Mouse (Mus musculus): ENCODE data around the gene Ikzf3. TPM values are rescaled to one million over a fixed set of nuclear protein-coding genes. Genes with fewer than 3 reads are reported as not detected.
A peak's percentile ranks its signal among the peaks of the same experiment; 100 is the strongest.

Ikzf3 gene
- polyA plus RNA-seq, 1 experiment: 41.7 TPM

DNA sequence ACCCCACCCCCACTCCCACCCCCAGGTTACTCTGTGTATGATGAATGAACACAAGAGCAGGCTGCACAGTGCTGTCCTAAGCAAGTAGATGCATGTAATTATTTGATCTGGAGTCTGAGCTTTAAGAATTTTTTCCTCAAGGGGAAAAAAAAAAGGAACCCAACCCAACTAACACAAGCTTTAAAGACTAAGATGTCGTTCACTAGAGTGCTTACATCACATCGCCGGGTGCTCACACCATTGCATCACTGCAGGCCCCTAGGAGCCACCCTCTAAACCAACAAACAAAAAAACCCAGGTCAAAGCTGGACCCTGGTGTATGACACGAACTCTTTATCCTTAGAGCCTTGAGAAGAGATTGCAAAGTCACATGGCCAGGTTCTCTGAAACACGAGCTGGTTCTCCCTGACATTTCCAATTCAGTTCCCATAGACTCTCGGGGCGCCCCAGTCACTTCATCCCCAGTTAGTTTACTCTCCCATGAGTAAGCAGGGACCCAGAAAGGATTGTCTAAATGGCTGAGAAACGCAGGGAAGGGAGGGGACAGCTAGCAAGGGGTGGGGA is 71.8 kb downstream of the Ikzf3 start:
- H3K4me3 ChIP-seq (replicated peaks; ENCODE audit: control insufficient read depth, low read depth, low read length): no peak overlapping the region
- peaks cover 8% of the 10 kb centered on the region for H3K4me1 ChIP-seq (ENCODE audit: control insufficient read depth, insufficient read depth, low read length)
- 43% methylated on average over 8 of the region's 8 CpGs for WGBS
- TF ChIP-seq CTCF (IDR thresholded peaks at IDR 0.05; ENCODE audit: control insufficient read depth, insufficient read depth, low read length) (no peak), POLR2A (IDR thresholded peaks at IDR 0.05; ENCODE audit: borderline replicate concordance, control insufficient read depth, low read depth, low read length) (no peak)
- no peak overlapping the region for H3K27ac ChIP-seq (ENCODE audit: control insufficient read depth, insufficient read depth, low read depth, low read length, poor library complexity)

- Histone ChIP-seq H3K4me1 (ENCODE audit: control insufficient read depth, insufficient read depth, low read length) (peaks cover 8% of the 10 kb centered on the region), H3K27ac (ENCODE audit: control insufficient read depth, insufficient read depth, low read depth, low read length, poor library complexity) (0 out of 2 replicates have a peak overlapping the region, but pooled peaks have one; percentile 4), H3K4me3 (replicated peaks; ENCODE audit: control insufficient read depth, low read depth, low read length) (no peak overlapping the region)
- no peak for TF ChIP-seq POLR2A (IDR thresholded peaks at IDR 0.05; ENCODE audit: borderline replicate concordance, control insufficient read depth, low read depth, low read length)
- no peak for TF ChIP-seq CTCF (IDR thresholded peaks at IDR 0.05; ENCODE audit: control insufficient read depth, insufficient read depth, low read length)
- WGBS: 71% methylated on average over 4 of the region's 4 CpGs
Measured at GRCm38 (mm10) chr11:98472696-98473095, 73.1 kb downstream of the Ikzf3 start.

DNA sequence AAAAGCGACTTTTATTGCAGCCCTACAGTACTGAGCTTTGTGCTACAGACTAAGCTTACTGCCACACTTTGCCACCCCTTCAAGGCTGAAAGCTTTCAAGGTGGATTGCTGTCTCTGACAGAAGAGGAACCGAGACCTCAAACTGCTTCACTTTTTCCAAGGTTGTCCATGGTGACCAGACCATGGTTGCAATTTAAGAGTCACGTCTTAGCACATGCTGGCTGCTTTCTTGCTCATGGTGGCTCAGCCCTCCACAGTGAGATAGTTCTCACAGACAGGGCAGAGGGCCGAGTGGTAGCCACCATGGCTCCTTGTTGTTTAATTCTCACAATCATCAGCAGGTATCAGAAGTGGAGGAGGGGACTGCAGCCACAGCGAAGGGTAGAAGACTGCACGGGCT is 75.0 kb downstream of the Ikzf3 start:
- H3K4me1 ChIP-seq (ENCODE audit: control insufficient read depth, insufficient read depth, low read length): peaks cover 8% of the 10 kb centered on the region
- H3K27ac ChIP-seq (ENCODE audit: control insufficient read depth, insufficient read depth, low read depth, low read length, poor library complexity): peak overlapping the region; percentile 77
- TF ChIP-seq CTCF (IDR thresholded peaks at IDR 0.05; ENCODE audit: control insufficient read depth, insufficient read depth, low read length): no peak
- TF ChIP-seq POLR2A (IDR thresholded peaks at IDR 0.05; ENCODE audit: borderline replicate concordance, control insufficient read depth, low read depth, low read length): no peak
- WGBS: 50% methylated on average over 6 of the region's 6 CpGs
- no peak overlapping the region for H3K4me3 ChIP-seq (replicated peaks; ENCODE audit: control insufficient read depth, low read depth, low read length)

GRCm38 (mm10) chr11:98469761-98470714 is 75.8 kb downstream of the Ikzf3 start:
- Histone ChIP-seq H3K27ac (ENCODE audit: control insufficient read depth, insufficient read depth, low read depth, low read length, poor library complexity) (peak overlapping the region; percentile 77; the same call in 1 of the 2 replicates), H3K4me3 (replicated peaks; ENCODE audit: control insufficient read depth, low read depth, low read length) (no peak overlapping the region), H3K4me1 (ENCODE audit: control insufficient read depth, insufficient read depth, low read length) (peaks cover 8% of the 10 kb centered on the region)
- 45% methylated on average over 22 of the region's 22 CpGs for WGBS
- no peak for TF ChIP-seq CTCF (IDR thresholded peaks at IDR 0.05; ENCODE audit: control insufficient read depth, insufficient read depth, low read length)
- TF ChIP-seq POLR2A (IDR thresholded peaks at IDR 0.05; ENCODE audit: borderline replicate concordance, control insufficient read depth, low read depth, low read length): no peak

GRCm38 (mm10) chr11:98464516-98464915 is 81.3 kb downstream of the Ikzf3 start:
- H3K4me1 ChIP-seq (ENCODE audit: control insufficient read depth, insufficient read depth, low read length): peaks cover 4% of the 10 kb centered on the region; the same call in 1 of the 2 replicates
- no peak overlapping the region for H3K4me3 ChIP-seq (replicated peaks; ENCODE audit: control insufficient read depth, low read depth, low read length)
- TF ChIP-seq CTCF (IDR thresholded peaks at IDR 0.05; ENCODE audit: control insufficient read depth, insufficient read depth, low read length) (no peak), POLR2A (IDR thresholded peaks at IDR 0.05; ENCODE audit: borderline replicate concordance, control insufficient read depth, low read depth, low read length) (no peak)
- WGBS: 64% methylated on average over 6 of the region's 6 CpGs
- H3K27ac ChIP-seq (ENCODE audit: control insufficient read depth, insufficient read depth, low read depth, low read length, poor library complexity): no peak overlapping the region

- Histone ChIP-seq H3K4me1 (ENCODE audit: control insufficient read depth, insufficient read depth, low read length) (peaks cover 3% of the 10 kb centered on the region; the same call in 1 of the 2 replicates), H3K27ac (ENCODE audit: control insufficient read depth, insufficient read depth, low read depth, low read length, poor library complexity) (peak overlapping the region; percentile 47), H3K4me3 (replicated peaks; ENCODE audit: control insufficient read depth, low read depth, low read length) (no peak overlapping the region)
- WGBS: 58% methylated on average over 9 of the region's 9 CpGs
- no peak for TF ChIP-seq CTCF (IDR thresholded peaks at IDR 0.05; ENCODE audit: control insufficient read depth, insufficient read depth, low read length)
- no peak for TF ChIP-seq POLR2A (IDR thresholded peaks at IDR 0.05; ENCODE audit: borderline replicate concordance, control insufficient read depth, low read depth, low read length)
Measured at GRCm38 (mm10) chr11:98463911-98464310, 81.9 kb downstream of the Ikzf3 start.

GRCm38 (mm10) chr11:98462255-98462654 is 83.6 kb downstream of the Ikzf3 start:
- H3K4me3 ChIP-seq (replicated peaks; ENCODE audit: control insufficient read depth, low read depth, low read length): no peak overlapping the region
- peaks cover 3% of the 10 kb centered on the region; the same call in 1 of the 2 replicates for H3K4me1 ChIP-seq (ENCODE audit: control insufficient read depth, insufficient read depth, low read length)
- no peak for TF ChIP-seq POLR2A (IDR thresholded peaks at IDR 0.05; ENCODE audit: borderline replicate concordance, control insufficient read depth, low read depth, low read length)
- no peak for TF ChIP-seq CTCF (IDR thresholded peaks at IDR 0.05; ENCODE audit: control insufficient read depth, insufficient read depth, low read length)
- WGBS: 70% methylated on average over 6 of the region's 6 CpGs
- peak overlapping the region; percentile 17; the same call in 1 of the 2 replicates for H3K27ac ChIP-seq (ENCODE audit: control insufficient read depth, insufficient read depth, low read depth, low read length, poor library complexity)

GRCm38 (mm10) chr11:98461109-98461720 is 84.6 kb downstream of the Ikzf3 start:
- WGBS: 12% methylated on average over 6 of the region's 6 CpGs
- TF ChIP-seq CTCF (IDR thresholded peaks at IDR 0.05; ENCODE audit: control insufficient read depth, insufficient read depth, low read length): no peak
- no peak for TF ChIP-seq POLR2A (IDR thresholded peaks at IDR 0.05; ENCODE audit: borderline replicate concordance, control insufficient read depth, low read depth, low read length)
- Histone ChIP-seq H3K27ac (ENCODE audit: control insufficient read depth, insufficient read depth, low read depth, low read length, poor library complexity) (peak overlapping the region; percentile 60; the same call in 1 of the 2 replicates), H3K4me3 (replicated peaks; ENCODE audit: control insufficient read depth, low read depth, low read length) (no peak overlapping the region), H3K4me1 (ENCODE audit: control insufficient read depth, insufficient read depth, low read length) (peaks cover 3% of the 10 kb centered on the region; the same call in 1 of the 2 replicates)

Data from bone marrow, adult 2 months (tissue).